Mouse (Mus musculus): Measurements from ENCODE around the gene Avpr1a. TPM values are rescaled to one million over a fixed set of nuclear protein-coding genes. Genes with fewer than 3 reads are reported as not detected.

Avpr1a gene
- total RNA-seq (2014; rRNA removed) (27.7 and 28.0 TPM in 2 replicates), polyA plus RNA-seq (2012; rRNA removed) (31.9 and 42.4 TPM in 2 replicates)

- H3K4me3 ChIP-seq (ENCODE audit: insufficient read depth, low read depth, low read length) = peak within 1 kb of the TSS; percentile 82
- DNase-seq (ENCODE audit: extremely low read depth, low read depth, low spot score) = peak; percentile 42
Measured at GRCm38 (mm10) chr10:122447861-122448716, at the start of gene Avpr1a. Gene Avpr1a, plus strand, starts transcription at chr10:122448499.

GRCm38 (mm10) chr10:122402270-122402669 is 46.0 kb upstream of the Avpr1a start:
- no peak overlapping the region for H3K27ac ChIP-seq (replicated peaks; ENCODE audit: insufficient read depth, low read depth, low read length)
- 37% methylated on average over 1 of the region's 1 CpGs for WGBS
- no peak overlapping the region for H3K4me3 ChIP-seq (ENCODE audit: insufficient read depth, low read depth, low read length)
- H3K4me1 ChIP-seq (ENCODE audit: control insufficient read depth, insufficient read depth, low read length) = no peaks in the 10 kb centered on the region
- H3K36me3 ChIP-seq (ENCODE audit: control insufficient read depth, insufficient read depth, low read length) = peaks cover 13% of the 10 kb centered on the region; the same call in 1 of the 2 replicates
- DNase-seq (ENCODE audit: extremely low read depth, low read depth, low spot score) = no peak
- H3K27me3 ChIP-seq (ENCODE audit: control insufficient read depth, insufficient read depth, low read length) = no peaks in the 10 kb centered on the region
- no peak overlapping the region for H3K9ac ChIP-seq (ENCODE audit: low read depth, low read length)
- TF ChIP-seq POLR2A (IDR thresholded peaks at IDR 0.05; ENCODE audit: extremely low read depth, insufficient read depth, low read length) = no peak
- TF ChIP-seq CTCF (IDR thresholded peaks at IDR 0.05; ENCODE audit: low read depth, low read length) = no peak
- H3K79me2 ChIP-seq (ENCODE audit: control insufficient read depth, insufficient read depth, low read length) = no peaks in the 10 kb centered on the region; the same call in 1 of the 2 replicates

More at GRCm38 (mm10) chr10:122447861-122448716, at the start of gene Avpr1a:
- Histone ChIP-seq H3K79me2 (ENCODE audit: control insufficient read depth, insufficient read depth, low read length) (no peaks in the 10 kb centered on the region; the same call in 1 of the 2 replicates), H3K27me3 (ENCODE audit: control insufficient read depth, insufficient read depth, low read length) (no peaks in the 10 kb centered on the region), H3K9ac (ENCODE audit: low read depth, low read length) (peak within 1 kb of the TSS; percentile 72), H3K36me3 (ENCODE audit: control insufficient read depth, insufficient read depth, low read length) (no peaks in the 10 kb centered on the region), H3K27ac (replicated peaks; ENCODE audit: insufficient read depth, low read depth, low read length) (peak within 1 kb of the TSS; percentile 57), H3K4me1 (ENCODE audit: control insufficient read depth, insufficient read depth, low read length) (0 out of 2 replicates have a peak, but pooled peaks cover 5% of the 10 kb centered on the region)
- WGBS = 4% methylated on average over 34 of the region's 34 CpGs
- 0 out of 2 replicates have a peak, but pooled peaks have one; percentile 11 for TF ChIP-seq POLR2A (IDR thresholded peaks at IDR 0.05; ENCODE audit: extremely low read depth, insufficient read depth, low read length)
- TF ChIP-seq CTCF (IDR thresholded peaks at IDR 0.05; ENCODE audit: low read depth, low read length) = 0 out of 2 replicates have a peak, but pooled peaks have one; percentile 26

GRCm38 (mm10) chr10:122406333-122406732 is 42.0 kb upstream of the Avpr1a start:
- Histone ChIP-seq H3K4me1 (ENCODE audit: control insufficient read depth, insufficient read depth, low read length) (peaks cover 4% of the 10 kb centered on the region; the same call in 1 of the 2 replicates), H3K79me2 (ENCODE audit: control insufficient read depth, insufficient read depth, low read length) (no peaks in the 10 kb centered on the region; the same call in 1 of the 2 replicates), H3K9ac (ENCODE audit: low read depth, low read length) (no peak overlapping the region), H3K27ac (replicated peaks; ENCODE audit: insufficient read depth, low read depth, low read length) (no peak overlapping the region), H3K4me3 (ENCODE audit: insufficient read depth, low read depth, low read length) (no peak overlapping the region), H3K36me3 (ENCODE audit: control insufficient read depth, insufficient read depth, low read length) (peaks cover 12% of the 10 kb centered on the region; the same call in 1 of the 2 replicates), H3K27me3 (ENCODE audit: control insufficient read depth, insufficient read depth, low read length) (no peaks in the 10 kb centered on the region)
- WGBS = 92% methylated on average over 6 of the region's 6 CpGs
- no peak for DNase-seq (ENCODE audit: extremely low read depth, low read depth, low spot score)
- TF ChIP-seq CTCF (IDR thresholded peaks at IDR 0.05; ENCODE audit: low read depth, low read length) (no peak), POLR2A (IDR thresholded peaks at IDR 0.05; ENCODE audit: extremely low read depth, insufficient read depth, low read length) (no peak)

- H3K27me3 ChIP-seq (ENCODE audit: control insufficient read depth, insufficient read depth, low read length) = no peaks in the 10 kb centered on the region
- DNase-seq (ENCODE audit: extremely low read depth, low read depth, low spot score) = peak; percentile 61
- peaks cover 4% of the 10 kb centered on the region; the same call in 1 of the 2 replicates for H3K4me1 ChIP-seq (ENCODE audit: control insufficient read depth, insufficient read depth, low read length)
- TF ChIP-seq CTCF (IDR thresholded peaks at IDR 0.05; ENCODE audit: low read depth, low read length) = no peak
- no peak for TF ChIP-seq POLR2A (IDR thresholded peaks at IDR 0.05; ENCODE audit: extremely low read depth, insufficient read depth, low read length)
- WGBS = 70% methylated on average over 7 of the region's 7 CpGs
- no peak overlapping the region for H3K27ac ChIP-seq (replicated peaks; ENCODE audit: insufficient read depth, low read depth, low read length)
- peaks cover 10% of the 10 kb centered on the region; the same call in 1 of the 2 replicates for H3K36me3 ChIP-seq (ENCODE audit: control insufficient read depth, insufficient read depth, low read length)
- H3K4me3 ChIP-seq (ENCODE audit: insufficient read depth, low read depth, low read length) = no peak overlapping the region
- no peaks in the 10 kb centered on the region; the same call in 1 of the 2 replicates for H3K79me2 ChIP-seq (ENCODE audit: control insufficient read depth, insufficient read depth, low read length)
- no peak overlapping the region for H3K9ac ChIP-seq (ENCODE audit: low read depth, low read length)
Measured at GRCm38 (mm10) chr10:122408697-122409409, 39.4 kb upstream of the Avpr1a start.

- no peak overlapping the region for H3K4me3 ChIP-seq (ENCODE audit: insufficient read depth, low read depth, low read length)
- no peak for TF ChIP-seq CTCF (IDR thresholded peaks at IDR 0.05; ENCODE audit: low read depth, low read length)
- no peak for TF ChIP-seq POLR2A (IDR thresholded peaks at IDR 0.05; ENCODE audit: extremely low read depth, insufficient read depth, low read length)
- 15% methylated on average over 2 of the region's 2 CpGs for WGBS
- peaks cover 4% of the 10 kb centered on the region; the same call in 1 of the 2 replicates for H3K4me1 ChIP-seq (ENCODE audit: control insufficient read depth, insufficient read depth, low read length)
- H3K36me3 ChIP-seq (ENCODE audit: control insufficient read depth, insufficient read depth, low read length) = peaks cover 3% of the 10 kb centered on the region; the same call in 1 of the 2 replicates
- no peaks in the 10 kb centered on the region for H3K27me3 ChIP-seq (ENCODE audit: control insufficient read depth, insufficient read depth, low read length)
- no peaks in the 10 kb centered on the region; the same call in 1 of the 2 replicates for H3K79me2 ChIP-seq (ENCODE audit: control insufficient read depth, insufficient read depth, low read length)
- peak; percentile 71 for DNase-seq (ENCODE audit: extremely low read depth, low read depth, low spot score)
- no peak overlapping the region for H3K27ac ChIP-seq (replicated peaks; ENCODE audit: insufficient read depth, low read depth, low read length)
- H3K9ac ChIP-seq (ENCODE audit: low read depth, low read length) = no peak overlapping the region
Measured at GRCm38 (mm10) chr10:122410791-122411190, 37.5 kb upstream of the Avpr1a start.

All from liver, adult 2 months (tissue).